Mouse (Mus musculus): ENCODE measurements around the gene Ankrd45.
"Not testable (repeated sequence)": the region's sequence is repeated elsewhere in the genome, so short reads cannot be mapped to it uniquely, and the experiment has no call there.

Gene Ankrd45

GRCm38 (mm10) chr1:161190253-161190910 lies 47.9 kb downstream of the Ankrd45 start:
- DNase-seq, result no peak

DNA sequence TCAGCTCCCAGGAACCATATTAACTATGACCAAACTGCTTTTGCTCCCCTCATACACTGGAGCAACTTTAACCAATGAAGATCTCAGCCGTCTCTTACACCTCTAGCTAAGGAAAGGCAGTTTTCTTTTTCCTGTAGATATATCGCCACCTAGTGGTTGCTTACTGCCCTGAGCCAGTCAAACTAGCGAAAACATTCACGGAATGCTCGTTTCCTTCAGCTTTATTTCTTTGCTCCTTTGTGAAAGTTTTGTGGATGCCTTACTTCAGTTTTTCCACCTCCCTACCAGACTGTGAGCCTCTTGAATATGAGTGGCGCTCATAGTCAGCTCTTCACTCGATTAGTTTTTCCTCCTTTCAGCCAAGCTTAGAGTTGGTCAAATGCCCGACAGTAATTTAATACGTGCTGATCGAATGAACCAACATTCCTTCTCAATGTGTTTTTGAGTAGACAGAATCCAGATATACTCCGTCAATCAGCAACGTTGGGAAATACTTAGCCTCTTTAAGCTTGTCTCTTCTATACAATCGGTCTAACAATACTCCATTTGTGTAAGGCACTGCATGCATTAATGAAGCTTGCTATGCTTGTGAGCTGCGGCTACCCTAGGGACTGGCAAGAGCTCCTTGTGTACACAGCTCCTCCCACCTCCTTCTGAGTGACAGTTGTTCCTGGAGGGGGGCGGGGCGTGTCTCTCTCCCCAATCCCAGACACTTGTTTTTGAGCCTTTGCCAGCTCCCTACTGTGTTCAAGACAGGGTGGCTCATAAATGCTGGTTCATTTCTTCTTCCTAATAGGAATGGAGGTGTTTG lies 53.3 kb downstream of the Ankrd45 start:
- DNase-seq, result peak; percentile 80

- DNase-seq, result not testable (repeated sequence)
Measured at GRCm38 (mm10) chr1:161196364-161196763, 53.9 kb downstream of the Ankrd45 start.

- no peak for DNase-seq
Measured at GRCm38 (mm10) chr1:161199856-161200255, 57.4 kb downstream of the Ankrd45 start.

GRCm38 (mm10) chr1:161214465-161214864 lies 72.0 kb downstream of the Ankrd45 start:
- DNase-seq, result no peak

DNA sequence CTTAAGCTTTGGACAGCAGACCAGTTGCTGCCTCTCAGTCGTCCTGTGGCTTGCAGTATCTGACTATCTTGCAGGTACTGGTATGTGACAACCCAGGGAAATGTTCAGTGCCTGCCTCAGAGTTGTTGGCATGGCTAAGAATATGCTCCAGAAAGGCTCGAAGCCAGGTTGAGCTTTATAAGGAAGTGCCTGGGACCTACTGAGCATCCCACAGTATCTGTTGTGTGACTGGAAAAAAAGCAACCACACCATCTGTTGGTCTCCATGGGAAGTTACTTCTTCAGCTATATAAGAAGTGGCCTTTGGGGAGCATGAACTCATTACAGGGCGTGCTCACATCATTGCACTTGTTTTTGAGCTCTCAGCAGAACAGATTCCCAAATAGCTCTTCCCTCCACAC lies 77.3 kb downstream of the Ankrd45 start:
- no peak for DNase-seq

Measured in right cerebral cortex, postnatal 4 days (tissue).